Mouse (Mus musculus) CH12.LX (cell line): ENCODE measurements at regions not wholly inside any gene's neighbourhood (a gene's known extent, or its start where the extent isn't known, plus 50 kb on each side); places are given as distances from the start of the nearest gene placed in this dataset.

ENCODE experiments used
- CTCF ChIP-seq, 2 experiments: IDR thresholded peaks in 1 of 2; conservative IDR thresholded peaks in 1 of 2; 2 replicates each; pipeline ENCODE4 v1.5.1; 2011 to 2012; ENCODE audit warnings: low read depth in 2 of 2, low read length in 2 of 2, improper control_type of control experiment in 1 of 2, inconsistent platforms in 1 of 2, mild to moderate bottlenecking in 1 of 2, moderate library complexity in 1 of 2
- EP300 ChIP-seq: IDR thresholded peaks from 2 replicates; pipeline ENCODE4 v1.6.1; 2011; ENCODE audit warnings: low read length, improper control_type of control experiment
- ETS1 ChIP-seq: conservative IDR thresholded peaks from 2 replicates; pipeline ENCODE4 v1.6.1; 2012; ENCODE audit warnings: low read depth, mild to moderate bottlenecking, inconsistent platforms, low read length, improper control_type of control experiment, moderate library complexity
- GABPA ChIP-seq: IDR thresholded peaks from 2 replicates; pipeline ENCODE4 v1.6.1; 2012; ENCODE audit warnings: low read depth, low read length, improper control_type of control experiment, inconsistent platforms; ENCODE audit not compliant: insufficient replicate concordance
- JUN ChIP-seq: IDR thresholded peaks from 2 replicates; pipeline ENCODE4 v1.6.1; 2011; ENCODE audit warnings: low read depth, mild to moderate bottlenecking, low read length, improper control_type of control experiment, moderate library complexity; ENCODE audit not compliant: insufficient read depth
- KAT2A ChIP-seq: IDR thresholded peaks from 2 replicates; pipeline ENCODE4 v1.6.1; 2012; ENCODE audit warnings: low read length, improper control_type of control experiment, inconsistent platforms; ENCODE audit not compliant: insufficient replicate concordance
- MAFK ChIP-seq: IDR thresholded peaks from 2 replicates; pipeline ENCODE4 v1.6.1; 2011; ENCODE audit warnings: low read length, improper control_type of control experiment; ENCODE audit not compliant: insufficient replicate concordance
- MEF2A ChIP-seq: IDR thresholded peaks from 2 replicates; pipeline ENCODE4 v1.6.1; 2014; ENCODE audit warnings: low read depth, mild to moderate bottlenecking, inconsistent platforms, low read length, improper control_type of control experiment, borderline replicate concordance
- POLR2A ChIP-seq: IDR thresholded peaks from 2 replicates; pipeline ENCODE4 v1.6.1; 2011; ENCODE audit warnings: low read depth, mild to moderate bottlenecking, improper control_type of control experiment, low read length
- TCF12 ChIP-seq: IDR thresholded peaks from 2 replicates; pipeline ENCODE4 v1.6.1; 2014; ENCODE audit warnings: low read depth, mild to moderate bottlenecking, inconsistent platforms, low read length, improper control_type of control experiment

GRCm38 (mm10) chr7:136213057-136213961 lies 497.1 kb upstream of the Mki67 start:
- no peak for TF ChIP-seq POLR2A
- no peak for TF ChIP-seq CTCF (conservative IDR thresholded peaks at IDR 0.05 in 1 of 2, IDR thresholded peaks at IDR 0.05 in 1 of 2; ENCODE audit: low read depth in 2 of 2, low read length in 2 of 2)
- no peak for TF ChIP-seq GABPA
- TF ChIP-seq MAFK = no peak
- TF ChIP-seq JUN = no peak
- TF ChIP-seq MEF2A = no peak
- no peak for TF ChIP-seq EP300
- no peak for TF ChIP-seq KAT2A
- TF ChIP-seq ETS1 = no peak
- TF ChIP-seq TCF12 = no peak
